Mouse (Mus musculus) CH12.LX (cell line): ENCODE measurements around the gene Defb19. TPM values are rescaled to one million over a fixed set of nuclear protein-coding genes. Genes with fewer than 3 reads are reported as not detected.

Experiments
- DNase-seq: peaks from one replicate; pipeline ENCODE4 v3.0.0-alpha.2; 2013; ENCODE audit errors: extremely low read depth
- H3K27ac ChIP-seq: 2 replicates; pipeline ENCODE4 v1.5.1; 2012; ENCODE audit warnings: low read depth, mild to moderate bottlenecking, control low read depth, moderate library complexity; ENCODE audit not compliant: insufficient read depth
- H3K27me3 ChIP-seq: replicated peaks from 2 replicates; pipeline ENCODE3; 2012; ENCODE audit warnings: inconsistent platforms
- H3K36me3 ChIP-seq, 2 experiments: replicated peaks in 1 of 2; 2 replicates each; pipeline versions ENCODE3 to v1.6.1; 2012; ENCODE audit warnings: inconsistent platforms in 1 of 2, low read length in 1 of 2, mild to moderate bottlenecking in 1 of 2, mixed read lengths in 1 of 2, moderate library complexity in 1 of 2; ENCODE audit not compliant: control insufficient read depth in 1 of 2, insufficient read depth in 1 of 2
- H3K4me1 ChIP-seq, 2 experiments: 2 replicates each; pipeline ENCODE4 v1.6.1; 2012; ENCODE audit warnings: inconsistent platforms in 1 of 2, moderate library complexity in 1 of 2; ENCODE audit not compliant: insufficient read depth in 2 of 2, control insufficient read depth in 1 of 2
- H3K4me2 ChIP-seq: 2 replicates; pipeline ENCODE4 v1.6.1; 2012; ENCODE audit warnings: low read depth, mild to moderate bottlenecking, control low read depth; ENCODE audit not compliant: poor library complexity, insufficient read depth, severe bottlenecking
- H3K4me3 ChIP-seq, 3 experiments: fragments of 150-350 bp in 1 of 3; sonication (generic) in 1 of 3; replicated peaks in 1 of 3; 2 replicates each; pipeline versions ENCODE3 to v1.5.1; 2011 to 2012; ENCODE audit warnings: low read depth in 2 of 3, low read length in 2 of 3, mild to moderate bottlenecking in 2 of 3, moderate library complexity in 2 of 3, control low read depth in 1 of 3, improper control_type of control experiment in 1 of 3, inconsistent platforms in 1 of 3, mixed read lengths in 1 of 3; ENCODE audit not compliant: poor library complexity in 1 of 3
- H3K79me2 ChIP-seq: replicated peaks from 2 replicates; pipeline ENCODE4 v1.6.1; 2012; ENCODE audit warnings: mild to moderate bottlenecking, moderate library complexity; ENCODE audit not compliant: control insufficient read depth, poor library complexity, insufficient read depth, severe bottlenecking; ENCODE audit errors: extremely low read depth
- H3K9ac ChIP-seq: 2 replicates; pipeline ENCODE4 v1.6.1; 2012; ENCODE audit warnings: low read depth, mild to moderate bottlenecking, control low read depth, moderate library complexity; ENCODE audit not compliant: insufficient read depth
- H3K9me3 ChIP-seq: replicated peaks from 2 replicates; pipeline ENCODE3; 2012; ENCODE audit warnings: low read length, inconsistent platforms, mixed read lengths
- BHLHE40 ChIP-seq: IDR thresholded peaks from 2 replicates; pipeline ENCODE4 v1.6.1; 2011; ENCODE audit warnings: mild to moderate bottlenecking, low read depth, low read length, improper control_type of control experiment
- CHD1 ChIP-seq: IDR thresholded peaks from 2 replicates; pipeline ENCODE4 v1.6.1; 2012; ENCODE audit warnings: low read depth, low read length, improper control_type of control experiment, inconsistent platforms
- CTCF ChIP-seq, 2 experiments: IDR thresholded peaks in 1 of 2; conservative IDR thresholded peaks in 1 of 2; 2 replicates each; pipeline ENCODE4 v1.5.1; 2011 to 2012; ENCODE audit warnings: low read depth in 2 of 2, low read length in 2 of 2, improper control_type of control experiment in 1 of 2, inconsistent platforms in 1 of 2, mild to moderate bottlenecking in 1 of 2, moderate library complexity in 1 of 2
- E2F4 ChIP-seq: IDR thresholded peaks from 2 replicates; pipeline ENCODE4 v1.6.1; 2011; ENCODE audit warnings: low read depth, low read length, improper control_type of control experiment; ENCODE audit not compliant: insufficient replicate concordance
- ELF1 ChIP-seq: IDR thresholded peaks from 2 replicates; pipeline ENCODE4 v1.6.1; 2014; ENCODE audit warnings: low read depth, mild to moderate bottlenecking, inconsistent platforms, low read length, improper control_type of control experiment
- EP300 ChIP-seq: IDR thresholded peaks from 2 replicates; pipeline ENCODE4 v1.6.1; 2011; ENCODE audit warnings: low read length, improper control_type of control experiment
- ETS1 ChIP-seq: conservative IDR thresholded peaks from 2 replicates; pipeline ENCODE4 v1.6.1; 2012; ENCODE audit warnings: low read depth, mild to moderate bottlenecking, inconsistent platforms, low read length, improper control_type of control experiment, moderate library complexity
- GABPA ChIP-seq: IDR thresholded peaks from 2 replicates; pipeline ENCODE4 v1.6.1; 2012; ENCODE audit warnings: low read depth, low read length, improper control_type of control experiment, inconsistent platforms; ENCODE audit not compliant: insufficient replicate concordance
- HCFC1 ChIP-seq: IDR thresholded peaks from 2 replicates; pipeline ENCODE4 v1.6.1; 2012; ENCODE audit warnings: low read depth, mild to moderate bottlenecking, inconsistent platforms, low read length, improper control_type of control experiment
- IRF4 ChIP-seq: IDR thresholded peaks from 2 replicates; pipeline ENCODE4 v1.6.1; 2014; ENCODE audit warnings: low read depth, mild to moderate bottlenecking, inconsistent platforms, low read length, improper control_type of control experiment
- JUN ChIP-seq: IDR thresholded peaks from 2 replicates; pipeline ENCODE4 v1.6.1; 2011; ENCODE audit warnings: low read depth, mild to moderate bottlenecking, low read length, improper control_type of control experiment, moderate library complexity; ENCODE audit not compliant: insufficient read depth
- JUND ChIP-seq: conservative IDR thresholded peaks from 2 replicates; pipeline ENCODE4 v1.6.1; 2011; ENCODE audit warnings: low read depth, low read length, improper control_type of control experiment
- KAT2A ChIP-seq: IDR thresholded peaks from 2 replicates; pipeline ENCODE4 v1.6.1; 2012; ENCODE audit warnings: low read length, improper control_type of control experiment, inconsistent platforms; ENCODE audit not compliant: insufficient replicate concordance
- MAFK ChIP-seq: IDR thresholded peaks from 2 replicates; pipeline ENCODE4 v1.6.1; 2011; ENCODE audit warnings: low read length, improper control_type of control experiment; ENCODE audit not compliant: insufficient replicate concordance
- MAX ChIP-seq: IDR thresholded peaks from 2 replicates; pipeline ENCODE4 v1.6.1; 2011; ENCODE audit warnings: low read length, improper control_type of control experiment
- MAZ ChIP-seq: IDR thresholded peaks from 2 replicates; pipeline ENCODE4 v1.6.1; 2012; ENCODE audit warnings: low read depth, mild to moderate bottlenecking, inconsistent platforms, low read length, improper control_type of control experiment, moderate library complexity
- MEF2A ChIP-seq: IDR thresholded peaks from 2 replicates; pipeline ENCODE4 v1.6.1; 2014; ENCODE audit warnings: low read depth, mild to moderate bottlenecking, inconsistent platforms, low read length, improper control_type of control experiment, borderline replicate concordance
- MXI1 ChIP-seq: IDR thresholded peaks from 2 replicates; pipeline ENCODE4 v1.6.1; 2011; ENCODE audit warnings: mild to moderate bottlenecking, low read depth, low read length, improper control_type of control experiment
- MYC ChIP-seq: IDR thresholded peaks from 2 replicates; pipeline ENCODE4 v1.6.1; 2011; ENCODE audit warnings: low read depth, mild to moderate bottlenecking, improper control_type of control experiment, low read length
- NELFE ChIP-seq: IDR thresholded peaks from 2 replicates; pipeline ENCODE4 v1.6.1; 2011; ENCODE audit warnings: low read depth, low read length, improper control_type of control experiment
- NRF1 ChIP-seq: IDR thresholded peaks from 2 replicates; pipeline ENCODE4 v1.6.1; 2014; ENCODE audit warnings: low read depth, mild to moderate bottlenecking, inconsistent platforms, low read length, improper control_type of control experiment, moderate library complexity
- PAX5 ChIP-seq: IDR thresholded peaks from 2 replicates; pipeline ENCODE4 v1.6.1; 2012; ENCODE audit warnings: low read length, inconsistent platforms, mixed read lengths
- POLR2A ChIP-seq: IDR thresholded peaks from 2 replicates; pipeline ENCODE4 v1.6.1; 2011; ENCODE audit warnings: low read depth, mild to moderate bottlenecking, improper control_type of control experiment, low read length
- POLR2AphosphoS2 ChIP-seq: IDR thresholded peaks from 2 replicates; pipeline ENCODE4 v1.6.1; 2011; ENCODE audit warnings: low read depth, low read length, improper control_type of control experiment
- RAD21 ChIP-seq: IDR thresholded peaks from 2 replicates; pipeline ENCODE4 v1.6.1; 2011; ENCODE audit warnings: low read depth, mild to moderate bottlenecking, low read length, improper control_type of control experiment, moderate library complexity
- RCOR1 ChIP-seq: conservative IDR thresholded peaks from 2 replicates; pipeline ENCODE4 v1.6.1; 2012; ENCODE audit warnings: low read depth, mild to moderate bottlenecking, inconsistent platforms, low read length, improper control_type of control experiment
- SIN3A ChIP-seq: IDR thresholded peaks from 2 replicates; pipeline ENCODE4 v1.6.1; 2012; ENCODE audit warnings: low read length, improper control_type of control experiment, inconsistent platforms
- SMC3 ChIP-seq: IDR thresholded peaks from 2 replicates; pipeline ENCODE4 v1.6.1; 2011; ENCODE audit warnings: low read depth, low read length, improper control_type of control experiment
- TBP ChIP-seq: conservative IDR thresholded peaks from 2 replicates; pipeline ENCODE4 v1.6.1; 2011; ENCODE audit warnings: low read depth, low read length, improper control_type of control experiment
- TCF12 ChIP-seq: IDR thresholded peaks from 2 replicates; pipeline ENCODE4 v1.6.1; 2014; ENCODE audit warnings: low read depth, mild to moderate bottlenecking, inconsistent platforms, low read length, improper control_type of control experiment
- UBTF ChIP-seq: IDR thresholded peaks from 2 replicates; pipeline ENCODE4 v1.6.1; 2012; ENCODE audit warnings: low read depth, mild to moderate bottlenecking, inconsistent platforms, low read length, improper control_type of control experiment, moderate library complexity
- USF1 ChIP-seq: IDR thresholded peaks from 2 replicates; pipeline ENCODE4 v1.6.1; 2014; ENCODE audit warnings: low read depth, mild to moderate bottlenecking, inconsistent platforms, low read length, improper control_type of control experiment
- USF2 ChIP-seq: conservative IDR thresholded peaks from 2 replicates; pipeline ENCODE4 v1.6.1; 2011; ENCODE audit warnings: low read depth, low read length, improper control_type of control experiment
- ZC3H11A ChIP-seq: IDR thresholded peaks from 2 replicates; pipeline ENCODE4 v1.6.1; 2012; ENCODE audit warnings: low read depth, mild to moderate bottlenecking, inconsistent platforms, low read length, improper control_type of control experiment
- ZMIZ1 ChIP-seq: IDR thresholded peaks from 2 replicates; pipeline ENCODE4 v1.6.1; 2012; ENCODE audit warnings: low read depth, mild to moderate bottlenecking, inconsistent platforms, low read length, improper control_type of control experiment
- ZNF384 ChIP-seq: IDR thresholded peaks from 2 replicates; pipeline ENCODE4 v1.6.1; 2012; ENCODE audit warnings: low read depth, low read length, improper control_type of control experiment, inconsistent platforms
- dilution Hi-C: fragments of 300-500 bp; cut with MboI; formaldehyde crosslinking; loops from 2 replicates; pipeline ENCODE4 v1.14.3; 2020; ENCODE audit warnings: low sequenced_read_pairs; ENCODE audit not compliant: extremely low pct_unique_long_range_greater_than_20kb, extremely low pct_ligation_motif_present
- in situ Hi-C: fragments of 300-500 bp; cut with MboI; formaldehyde crosslinking; loops from 3 replicates; pipeline ENCODE4 v1.14.3; 2019; ENCODE audit warnings: low sequenced_read_pairs, low pct_ligation_motif_present, low pct_unique_long_range_greater_than_20kb, mixed read lengths
- polyA plus RNA-seq: library from polyadenylated mRNA; unstranded; fragments of >175 nt; gene quantifications from 2 replicates; pipeline ENCODE4 v1.2.1, GENCODE M21; 2012; ENCODE audit warnings: low read depth; ENCODE audit not compliant: insufficient read length
- total RNA-seq, 2 experiments: library from RNA; depleted of rRNA; stranded (reverse); fragments of 300-350 nt in 1 of 2; fragments of >200 nt in 1 of 2; gene quantifications; 2 replicates each; pipeline ENCODE4 v1.2.3; 2012 to 2014

Gene Defb19
- total and polyA plus RNA-seq, 3 experiments: not detected

GRCm38 (mm10) chr2:152616470-152616869 lies 36.4 kb upstream of the Defb19 start (continued):
- TF ChIP-seq MXI1 (no peak), EP300 (0 out of 2 replicates have a peak, but pooled peaks have one; percentile 39), SIN3A (no peak), BHLHE40 (no peak), MAFK (no peak), ETS1 (peak; percentile 78)

- Histone ChIP-seq H3K4me1 (peaks cover 5 to 14% of the 10 kb centered on the region in 2 experiments), H3K27me3 (peaks cover 2% of the 10 kb centered on the region), H3K27ac (no peak overlapping the region), H3K9ac (no peak overlapping the region), H3K79me2 (no peaks in the 10 kb centered on the region), H3K4me2 (no peak overlapping the region), H3K4me3 (no peak overlapping the region), H3K9me3 (no peaks in the 10 kb centered on the region), H3K36me3 (no peaks in the 10 kb centered on the region)
- peak; percentile 79 for DNase-seq
- dilution Hi-C loops: no loop called here
- in situ Hi-C loops: loop anchor here (5.0 kb wide), 2 partner anchors 52 to 217 kb away; partner anchors contain the start of genes Bcl2l1 and H13
- TF ChIP-seq USF1 (no peak), NELFE (peak; percentile 60; the same call in 1 of the 2 replicates), GABPA (no peak), ZC3H11A (peak; percentile 89), EP300 (no peak), TBP (no peak), MYC (peak; percentile 61; the same call in 1 of the 2 replicates), SMC3 (peak; percentile 97), MXI1 (no peak), NRF1 (0 out of 2 replicates have a peak, but pooled peaks have one; percentile 26), UBTF (no peak), ZNF384 (no peak), MAX (no peak), RCOR1 (no peak), PAX5 (no peak), ELF1 (no peak), POLR2AphosphoS2 (no peak), MEF2A (peak; percentile 42; the same call in 1 of the 2 replicates), USF2 (no peak), IRF4 (no peak), MAFK (no peak), JUND (peak; percentile 56; the same call in 1 of the 2 replicates), ZMIZ1 (no peak), CTCF (conservative IDR thresholded peaks at IDR 0.05 in 1 of 2, IDR thresholded peaks at IDR 0.05 in 1 of 2; ENCODE audit: low read depth in 2 of 2, low read length in 2 of 2) (peak; percentile 79 to 98), HCFC1 (no peak), POLR2A (no peak), CHD1 (no peak), E2F4 (peak; percentile 51; the same call in 1 of the 2 replicates), BHLHE40 (no peak), JUN (no peak), TCF12 (no peak), MAZ (peak; percentile 65; the same call in 1 of the 2 replicates), RAD21 (peak; percentile 100), ETS1 (no peak), KAT2A (no peak), SIN3A (peak; percentile 59; the same call in 1 of the 2 replicates)
Measured at GRCm38 (mm10) chr2:152615563-152615962, 35.5 kb upstream of the Defb19 start.
